Comparison of ENCODE assay signal across 7 mouse cellular contexts in the genomic region with DNA sequence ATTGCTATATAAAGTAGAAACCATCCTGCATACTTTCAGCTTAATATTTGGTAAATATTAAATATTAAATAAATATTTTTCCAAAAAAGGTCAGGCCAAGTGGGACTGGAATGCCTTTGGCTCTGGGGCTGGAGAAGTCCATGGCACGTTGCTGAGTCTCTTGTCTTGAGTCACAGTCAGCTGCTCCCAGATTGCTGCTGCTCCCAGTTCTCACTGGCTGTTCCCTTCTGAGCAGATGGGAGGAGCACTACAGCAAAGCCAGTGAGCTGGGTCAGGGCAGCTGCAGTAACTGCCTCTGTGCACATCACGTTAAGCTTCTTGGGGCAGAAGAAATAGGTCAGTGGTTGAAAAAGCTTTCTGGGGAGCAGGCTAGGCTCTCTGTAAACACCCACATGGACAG. TPM values are rescaled to one million over a fixed set of nuclear protein-coding genes. Genes with fewer than 3 reads are reported as not detected.
DNase-seq lines count a peak whose midpoint lies in the region; ATAC-seq lines count a peak whose summit lies in the region.

No protein-coding gene starts in this region.

- H3K4me3 ChIP-seq in liver, embryonic 11.5 days (ENCODE audit: low read depth, low read length): no peak overlapping the region

- no peaks in the 10 kb centered on the region for H3K27me3 ChIP-seq in liver, embryonic 11.5 days (replicated peaks; ENCODE audit: control insufficient read depth, insufficient read depth, low read length)

- no peak overlapping the region for H3K9ac ChIP-seq in liver, embryonic 11.5 days (ENCODE audit: low read depth, low read length)

- no peaks in the 10 kb centered on the region for H3K9me3 ChIP-seq in liver, embryonic 11.5 days (ENCODE audit: control insufficient read depth, low read length)

- peak; percentile 23 for DNase-seq in liver, embryonic 11.5 days (ENCODE audit: low spot score)
- DNase-seq in liver: no peak
- peak; percentile 47 to 60 for DNase-seq in adrenal gland, postnatal 36 days
- DNase-seq in heart, postnatal 4 days: peak; percentile 41
- DNase-seq in retina, postnatal 7 days (ENCODE audit: low read depth, low spot score): peak; percentile 48
- no peak for DNase-seq in cerebellum, postnatal 10 days
- DNase-seq in spleen, postnatal 14 days (ENCODE audit: low spot score in 2 of 2): no peak

- no peak overlapping the region for H3K27ac ChIP-seq in liver, embryonic 11.5 days (ENCODE audit: low read depth, low read length)

- WGBS in liver, embryonic 11.5 days: 56% methylated on average over 2 of the region's 2 CpGs

- no peaks in the 10 kb centered on the region for H3K4me1 ChIP-seq in liver, embryonic 11.5 days (replicated peaks; ENCODE audit: control insufficient read depth, insufficient read depth, low read length)

- H3K4me2 ChIP-seq in liver, embryonic 11.5 days: no peak overlapping the region

- H3K36me3 ChIP-seq in liver, embryonic 11.5 days (ENCODE audit: control insufficient read depth, insufficient read depth, low read length): no peaks in the 10 kb centered on the region

- no peak for ATAC-seq in liver, embryonic 11.5 days (replicated peaks; ENCODE audit: low FRiP score)

RNA-seq across cellular contexts. Expression of a gene that starts 7.2 kb away (rescaled TPM):
- 0.19 TPM in 1 of 2 replicates, not detected in the other for polyA plus RNA-seq in liver, embryonic 11.5 days (2014; fragmentation: Nextera tagmentation; extraction: Ambion mirVana)
- 1 to 10 TPM; 3.3 to 3.9 TPM for total RNA-seq in adrenal gland, postnatal 36 days (2021)
- 1 to 10 TPM; 3.3 to 3.4 TPM for total RNA-seq in heart, postnatal 4 days (2021)

RNA-seq across cellular contexts. Expression of a gene that starts 7.5 kb away (rescaled TPM):
- 2.2 and 2.6 TPM in 2 replicates for polyA plus RNA-seq in liver, embryonic 11.5 days (2014; fragmentation: Nextera tagmentation; extraction: Ambion mirVana)
- 1 to 10 TPM; 6.9 to 8.1 TPM for total RNA-seq in adrenal gland, postnatal 36 days (2021)
- total RNA-seq in heart, postnatal 4 days (2021): 1 to 10 TPM; 3.4 to 5.0 TPM

RNA-seq across cellular contexts. Expression of a gene that starts 28.0 kb away (rescaled TPM):
- 3.3 and 3.5 TPM in 2 replicates for polyA plus RNA-seq in liver, embryonic 11.5 days (2014; fragmentation: Nextera tagmentation; extraction: Ambion mirVana)
- total RNA-seq in adrenal gland, postnatal 36 days (2021): 10 to 100 TPM in 1 of 2 experiments, 1 to 10 TPM in 1; 9.8 to 15.6 TPM
- 1 to 10 TPM; 7.9 to 9.3 TPM for total RNA-seq in heart, postnatal 4 days (2021)

Comparison
In these comparisons a context has a peak if more than half of its experiments do, and no peak if none do; other contexts are left out.
1. DNase-seq: peak in liver, embryonic 11.5 days (single experiment), adrenal gland, postnatal 36 days (2 of 2), heart, postnatal 4 days (single experiment) and retina, postnatal 7 days (single experiment); none in liver (single experiment), cerebellum, postnatal 10 days (0 of 2) and spleen, postnatal 14 days (0 of 2).